Mouse (Mus musculus): Measurements from ENCODE around the gene Ppm1b.

Ppm1b gene

DNA sequence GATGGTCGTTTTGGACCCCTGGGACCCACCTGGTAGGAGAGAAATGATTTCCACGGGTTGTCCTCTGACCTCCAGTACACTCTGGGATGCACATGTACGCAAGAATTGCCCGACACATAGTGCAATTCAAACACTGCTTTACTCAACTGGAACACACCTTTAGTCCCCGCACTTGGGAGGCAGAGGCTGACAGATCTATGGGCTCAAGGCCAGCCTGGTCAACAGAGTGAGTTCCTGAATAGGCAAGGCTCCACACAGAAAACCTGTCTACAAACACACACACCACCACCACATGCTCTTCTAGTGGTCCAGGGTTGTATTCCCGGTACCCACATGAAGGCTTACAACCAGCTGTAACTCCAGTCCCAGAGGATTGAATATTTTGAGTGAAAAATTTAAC, 68.6 kb downstream of the Ppm1b start:
- DNase-seq, result no peak

DNA sequence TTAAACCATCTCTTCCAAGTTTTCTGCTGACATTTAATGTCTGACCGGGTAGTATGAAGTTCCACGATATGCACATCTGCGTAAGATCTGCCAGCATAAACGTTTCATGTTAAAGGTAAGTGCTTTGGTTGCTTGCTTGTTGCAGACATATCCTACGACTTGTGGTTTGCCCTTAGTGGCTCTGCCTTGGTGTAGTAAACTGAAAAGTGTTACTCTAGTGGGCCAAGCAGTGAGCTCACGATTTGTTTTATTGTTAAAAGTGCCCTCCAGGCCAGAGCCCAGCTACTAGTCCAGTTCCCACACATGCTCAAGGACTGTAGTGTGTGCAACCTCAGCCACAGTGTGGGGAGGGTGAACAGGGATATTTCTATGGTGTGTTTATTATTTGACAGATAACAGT, 69.9 kb downstream of the Ppm1b start:
- DNase-seq, result no peak

DNA sequence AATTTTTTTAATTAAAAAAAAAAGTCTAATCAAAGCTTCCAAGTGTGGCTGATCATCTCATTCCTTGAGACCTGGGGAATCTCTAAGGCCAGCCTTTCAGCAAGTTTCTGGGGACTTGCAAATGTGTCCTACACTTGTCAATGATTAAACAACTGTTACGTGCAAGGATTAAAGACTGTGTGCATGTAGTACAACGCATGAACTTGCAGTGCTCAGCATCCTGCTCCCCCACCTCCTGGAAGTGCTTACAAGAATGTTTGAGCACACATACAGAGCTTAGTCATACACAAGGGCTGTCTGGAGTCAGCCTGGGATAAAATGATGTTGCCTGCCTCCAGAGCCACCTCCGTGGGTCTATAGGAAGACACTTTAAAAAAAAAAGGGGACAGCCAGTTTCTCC, 70.7 kb downstream of the Ppm1b start:
- peak; percentile 50 to 67 for DNase-seq

DNA sequence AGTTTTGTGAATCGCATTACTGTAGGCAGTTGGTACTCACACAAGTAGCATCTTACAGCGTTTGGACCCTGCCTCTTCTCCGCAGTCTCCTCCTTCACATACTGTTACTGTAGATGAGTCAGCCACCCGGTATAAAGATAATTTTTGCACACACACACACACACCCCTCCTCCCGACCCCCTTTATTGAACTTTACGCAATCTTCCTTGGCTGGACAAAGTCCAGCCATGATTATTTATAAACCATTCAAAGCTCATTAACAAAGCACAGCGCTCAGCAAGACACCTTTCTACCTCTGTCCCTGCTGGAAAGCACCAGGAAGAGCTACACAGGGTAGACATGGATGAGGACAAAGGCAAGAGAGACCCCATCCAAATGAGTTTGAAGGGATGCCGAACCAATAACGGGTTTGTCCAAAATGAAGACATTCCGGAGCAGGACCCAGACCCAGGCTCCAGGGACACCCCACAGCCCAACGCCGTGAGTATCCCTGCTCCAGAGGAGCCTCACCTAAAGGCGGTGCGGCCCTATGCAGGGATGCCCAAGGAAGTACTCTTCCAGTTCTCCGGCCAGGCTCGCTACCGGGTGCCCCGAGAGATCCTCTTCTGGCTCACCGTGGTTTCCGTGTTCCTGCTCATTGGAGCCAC, 71.7 kb downstream of the Ppm1b start, which contains the start of gene Slc3a1:
Slc3a1 (plus strand) TSS at position 284 of the 647 bp plus-strand sequence.
- DNase-seq, result peak; percentile 63 to 77

DNA sequence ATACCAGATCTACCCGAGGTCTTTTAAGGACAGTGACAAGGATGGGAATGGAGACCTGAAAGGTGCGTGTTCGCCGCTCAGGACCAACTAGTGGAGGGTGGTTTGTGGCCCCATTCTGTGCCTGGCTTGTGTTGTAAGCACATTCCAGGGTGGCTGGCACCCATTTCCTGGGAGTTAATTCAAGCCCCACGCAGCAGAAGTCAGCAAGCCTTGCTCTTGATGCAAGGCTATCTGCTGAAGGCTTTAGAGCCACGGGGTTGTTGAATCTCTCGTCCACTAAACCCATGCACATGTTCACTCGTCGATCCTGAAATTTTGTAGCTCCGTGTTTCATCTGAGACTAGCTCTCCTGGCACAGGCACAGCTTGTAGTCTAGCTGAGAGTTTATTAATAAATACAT, 72.3 kb downstream of the Ppm1b start:
- DNase-seq, result peak in 1 of 2 experiments; percentile 44

DNA sequence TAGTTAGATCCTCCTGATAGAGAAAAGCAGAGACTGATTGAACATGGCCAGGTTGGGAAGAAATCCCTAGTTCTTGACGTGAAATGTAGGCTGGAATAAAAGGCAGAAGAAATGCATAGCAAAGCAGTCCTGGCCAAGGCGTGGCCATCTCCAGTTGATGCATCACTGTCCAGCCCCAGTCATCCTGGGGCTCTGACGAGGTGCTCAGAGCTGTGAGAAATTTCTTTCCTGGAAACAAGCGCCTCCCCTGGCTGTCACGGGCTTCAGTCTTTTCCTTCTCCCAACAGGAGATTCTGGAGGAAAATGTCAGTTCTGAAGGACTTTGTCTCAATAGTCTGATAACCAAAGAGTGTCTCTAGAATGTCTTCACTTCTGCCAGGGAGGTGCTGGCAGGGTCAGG, 74.1 kb downstream of the Ppm1b start:
- DNase-seq, result no peak

DNA sequence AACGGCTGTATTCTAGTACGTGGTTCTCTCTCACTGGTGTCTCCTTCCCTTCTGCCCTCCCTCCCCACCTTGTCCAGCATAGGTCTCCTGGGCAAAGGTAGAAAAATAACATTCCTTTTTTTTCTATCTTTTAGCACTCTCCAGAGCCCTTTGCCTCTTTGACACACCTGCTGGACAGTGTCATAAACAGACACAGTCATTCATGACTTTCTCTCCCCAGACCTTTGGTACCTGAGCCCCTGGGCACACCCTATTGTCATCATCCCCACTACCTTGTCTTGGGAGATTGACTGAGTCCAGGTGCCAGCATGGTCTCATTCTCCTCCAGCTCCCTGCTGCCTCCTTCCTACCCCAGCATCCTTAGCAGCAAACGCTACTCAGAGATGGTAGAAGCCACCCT, 76.5 kb downstream of the Ppm1b start:
- DNase-seq, result no peak

DNA sequence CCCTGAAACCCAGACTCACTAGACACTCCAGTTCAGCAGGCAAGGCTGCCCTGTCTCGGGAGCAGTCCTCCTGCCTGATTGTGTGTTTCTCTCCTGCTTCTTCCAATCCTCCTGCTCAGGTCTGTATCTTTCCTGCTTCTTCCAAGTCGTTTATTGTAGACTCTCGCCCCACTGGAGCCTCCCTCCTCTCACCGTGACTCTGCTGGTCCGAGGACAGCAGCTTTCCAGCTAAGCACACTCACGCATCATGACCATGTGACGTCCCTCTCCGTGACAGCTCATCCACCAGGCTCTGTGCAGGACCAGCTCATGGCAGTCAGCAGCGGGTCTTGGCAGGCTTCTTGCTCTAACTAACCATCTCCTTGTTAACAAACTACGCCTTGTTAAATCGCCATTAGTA, 77.5 kb downstream of the Ppm1b start:
- DNase-seq, result no peak

DNA sequence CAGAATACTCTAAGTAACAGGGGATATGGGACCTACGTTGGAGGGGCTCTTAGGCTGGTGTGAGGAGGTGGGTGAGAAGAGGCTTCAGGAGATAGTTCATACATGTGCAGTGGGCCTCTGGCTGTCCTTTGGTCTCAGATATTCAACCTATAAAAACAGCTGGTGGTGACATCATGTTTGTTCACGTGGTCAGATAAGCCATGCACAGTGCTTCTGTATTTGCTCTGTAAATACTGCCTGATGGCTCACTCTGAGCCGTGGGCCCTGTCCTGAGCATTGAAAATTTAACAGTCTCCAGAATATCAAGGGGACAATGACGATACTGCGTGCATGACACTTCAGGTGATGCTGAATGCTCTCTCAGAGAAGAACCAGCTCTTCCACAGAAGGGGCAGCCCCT, 81.3 kb downstream of the Ppm1b start:
- DNase-seq, result no peak

DNA sequence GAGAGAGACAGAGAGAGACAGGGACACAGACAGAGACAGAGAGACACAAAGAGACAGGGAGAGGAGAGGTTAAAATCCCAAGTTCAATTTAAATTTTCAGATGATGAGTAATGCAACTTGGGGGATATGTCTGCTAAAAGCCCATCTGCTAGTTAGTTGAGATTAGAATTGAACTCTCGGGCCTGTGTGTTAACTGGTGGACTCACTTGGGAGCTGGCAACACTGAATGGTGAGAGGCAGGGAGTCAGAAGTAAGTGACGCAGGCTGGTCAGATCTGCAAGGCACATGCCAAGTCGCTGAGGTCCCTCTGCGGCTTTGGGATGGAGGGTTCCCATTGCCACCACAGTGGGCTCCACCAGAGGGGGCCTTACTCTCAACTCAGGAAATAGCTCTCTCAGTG, 81.8 kb downstream of the Ppm1b start:
- no peak for DNase-seq

DNA sequence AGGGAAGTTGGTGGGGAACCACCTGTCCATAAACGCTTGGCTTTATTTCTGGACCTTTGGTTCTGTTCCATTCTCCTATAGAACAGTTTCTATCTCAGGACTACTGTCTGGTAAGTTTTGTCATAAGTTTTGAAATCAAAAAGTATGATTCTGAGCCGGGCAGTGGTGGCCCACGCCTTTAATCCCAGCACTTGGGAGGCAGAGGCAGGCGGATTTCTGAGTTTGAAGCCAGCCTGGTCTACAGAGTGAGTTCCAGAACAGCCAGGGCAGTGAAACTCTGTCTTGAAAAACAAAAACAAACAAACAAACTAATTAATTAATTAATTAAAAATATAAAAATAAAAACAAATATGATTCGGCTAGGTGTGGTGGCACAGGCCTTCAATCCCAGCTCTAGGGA, 82.2 kb downstream of the Ppm1b start:
- DNase-seq, result no peak

DNA sequence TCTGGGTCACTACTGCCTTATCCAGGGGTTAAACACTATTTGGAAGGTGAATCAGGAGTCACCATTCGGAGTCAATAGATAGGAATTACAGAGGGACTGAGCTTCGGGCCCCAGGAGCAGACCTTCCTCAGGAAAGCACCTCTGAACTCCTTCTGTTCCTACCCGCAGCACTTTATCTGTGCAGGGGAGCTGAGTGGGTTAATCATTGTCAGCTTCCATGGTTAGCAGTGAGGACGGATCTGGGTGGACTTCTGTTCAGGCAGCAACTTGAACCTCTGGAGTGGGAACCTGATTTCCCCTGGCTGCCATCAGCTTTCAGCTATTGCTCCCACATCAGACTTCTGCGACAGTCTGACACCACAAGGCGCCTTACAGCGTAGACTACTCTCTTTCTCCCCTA, 84.4 kb downstream of the Ppm1b start:
- DNase-seq, result peak; percentile 80 to 87

DNA sequence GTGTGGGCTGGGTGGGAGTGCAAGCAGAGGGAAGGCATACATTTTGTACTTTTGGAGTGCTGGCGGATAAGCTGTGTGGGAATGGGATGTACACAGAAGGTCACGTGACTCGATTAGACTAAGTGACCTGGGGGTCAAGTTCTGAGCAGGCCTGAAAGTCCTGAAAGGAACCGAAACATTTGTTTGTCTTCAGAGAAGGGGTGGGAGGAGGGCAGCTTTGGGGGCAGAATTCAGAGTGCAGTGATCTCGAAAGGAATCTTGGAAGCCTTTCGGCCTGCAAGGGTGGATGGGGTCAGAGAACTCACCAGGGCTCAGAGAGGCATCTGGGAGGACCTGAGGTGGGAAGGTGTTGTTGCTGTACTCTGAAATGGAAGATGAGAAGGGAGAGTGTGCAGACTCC, 85.9 kb downstream of the Ppm1b start:
- DNase-seq, result peak; percentile 87 to 91

DNA sequence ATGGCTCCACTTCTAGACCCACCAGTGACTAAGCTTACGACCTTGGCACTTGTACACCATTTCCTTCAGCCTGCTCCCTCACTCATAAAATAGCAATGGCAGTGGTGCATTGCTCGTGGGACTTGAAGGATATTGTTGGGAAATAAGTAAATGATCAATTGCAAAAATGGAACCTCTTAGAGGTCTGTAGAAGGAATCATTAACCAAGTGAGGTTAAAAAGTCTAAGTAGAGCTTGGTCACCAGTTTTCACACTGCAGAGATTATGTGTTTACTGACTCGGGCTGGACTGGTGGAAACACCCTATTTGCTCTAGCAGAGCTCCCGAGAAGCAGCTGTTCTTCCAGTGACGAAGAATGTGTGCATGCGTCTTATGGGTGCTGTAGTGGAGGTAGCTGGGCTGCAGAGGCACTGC, 86.9 kb downstream of the Ppm1b start:
- DNase-seq, result peak; percentile 64 to 83

DNA sequence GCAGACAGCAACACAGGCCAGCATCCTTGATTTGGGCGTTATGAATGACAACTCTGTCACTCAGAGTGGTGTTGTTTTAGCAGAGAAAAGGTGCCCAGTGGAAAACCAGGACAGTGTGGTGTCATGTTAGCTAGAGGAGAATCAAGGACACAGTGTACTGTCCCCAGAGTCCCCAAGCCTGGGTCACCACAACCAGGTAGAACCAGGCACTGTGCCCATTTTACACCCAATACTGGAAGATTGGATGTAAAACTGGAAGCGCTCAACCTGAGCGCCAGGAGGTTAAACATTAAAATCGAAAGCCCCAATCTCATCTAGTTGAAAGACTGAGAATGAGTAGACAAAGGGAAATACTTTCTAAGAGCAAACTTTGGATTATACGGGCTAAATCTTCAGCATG, 87.9 kb downstream of the Ppm1b start:
- peak; percentile 78 to 84 for DNase-seq

DNA sequence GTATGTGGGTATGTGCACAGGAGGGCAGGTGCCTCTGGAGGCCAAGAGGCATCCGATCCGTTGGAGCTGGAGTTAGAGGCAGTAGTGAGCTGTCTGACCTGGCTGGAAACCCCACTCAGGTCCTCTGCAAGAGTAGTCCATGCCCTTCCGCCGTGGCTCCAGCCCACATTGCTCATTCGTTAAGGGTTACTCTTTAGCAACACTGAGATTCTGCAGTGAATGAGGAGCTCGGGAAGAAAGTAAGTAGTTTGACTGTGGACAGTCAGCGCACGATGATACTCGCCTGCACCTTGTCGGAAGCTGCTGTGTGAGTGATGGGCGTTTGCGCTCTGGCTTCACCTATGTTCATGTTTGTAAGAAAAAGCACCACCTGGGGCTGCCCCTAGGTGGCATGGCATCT, 88.6 kb downstream of the Ppm1b start:
- DNase-seq, result no peak

DNA sequence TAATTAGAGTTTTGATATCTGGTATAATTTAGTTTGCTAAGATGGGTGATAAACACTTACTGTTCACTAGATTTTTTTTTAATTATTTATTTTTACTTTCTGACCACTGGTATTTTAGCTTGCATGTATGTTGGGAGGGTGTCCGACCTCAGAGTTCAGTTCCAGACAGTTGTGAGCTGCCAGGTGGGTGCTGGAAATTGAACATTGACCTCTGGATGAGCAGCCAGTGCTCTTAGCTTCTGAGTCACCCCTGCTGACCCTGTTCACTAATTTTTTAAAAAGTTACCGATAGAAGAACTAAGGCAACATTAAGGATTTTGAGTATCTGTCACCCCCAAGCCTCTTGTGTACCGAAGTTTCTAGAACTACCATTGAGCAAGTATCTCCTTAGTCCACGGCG, 91.8 kb downstream of the Ppm1b start:
- peak in 1 of 2 experiments; percentile 61 for DNase-seq

DNA sequence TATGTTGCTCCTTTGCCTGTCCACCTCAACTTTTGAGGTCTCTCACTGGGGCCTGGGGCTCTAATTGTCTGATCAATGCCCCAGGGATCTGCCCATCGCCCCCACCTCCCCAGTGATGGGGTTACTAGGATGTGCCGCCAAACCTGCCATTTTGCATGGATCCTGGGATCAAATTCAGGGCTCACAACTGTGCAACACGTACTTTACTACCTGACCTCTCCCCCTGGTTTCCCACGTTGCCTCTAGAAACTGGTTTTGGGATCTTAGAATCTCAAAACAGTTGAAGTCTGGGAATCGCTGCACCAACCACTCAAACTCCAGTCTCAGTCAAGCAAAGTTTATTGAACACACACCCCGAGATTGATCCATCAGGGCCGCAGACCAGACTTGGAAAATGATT, 101.7 kb downstream of the Ppm1b start:
- DNase-seq, result no peak

DNA sequence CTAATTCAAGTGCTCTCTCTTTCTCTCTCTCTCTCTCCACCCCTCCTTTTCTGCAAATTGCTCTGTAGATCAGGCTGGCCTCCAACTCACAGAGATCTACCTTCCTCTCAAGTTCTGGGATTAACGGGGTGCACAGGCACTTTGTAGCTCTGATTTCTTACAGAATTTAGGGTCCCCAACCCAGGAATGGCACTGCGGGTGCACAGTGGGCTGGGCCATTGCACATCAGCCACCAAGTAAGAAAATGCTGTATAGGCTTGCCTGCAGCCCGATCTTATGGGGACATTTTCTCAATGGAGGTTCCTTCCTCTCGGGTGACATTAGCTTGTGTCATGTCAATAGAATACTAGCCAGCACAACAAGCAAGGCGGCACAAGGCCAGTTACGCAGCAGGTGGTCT, 102.6 kb downstream of the Ppm1b start:
- DNase-seq, result no peak

DNA sequence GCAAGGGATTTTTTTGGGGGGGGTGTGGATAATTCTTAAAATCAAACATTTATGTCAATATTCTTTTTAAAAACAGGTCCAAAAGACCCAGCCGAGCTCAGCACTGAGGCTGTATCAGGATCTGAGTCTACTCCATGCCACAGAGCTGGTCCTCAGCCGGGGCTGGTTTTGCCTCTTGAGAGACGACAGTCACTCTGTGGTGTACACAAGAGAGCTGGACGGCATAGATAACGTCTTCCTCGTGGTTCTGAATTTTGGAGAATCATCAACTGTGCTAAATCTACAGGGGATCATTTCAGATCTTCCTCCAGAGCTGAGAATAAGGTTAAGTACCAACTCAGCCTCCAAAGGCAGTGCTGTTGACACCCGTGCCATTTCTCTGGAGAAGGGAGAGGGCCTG, 107.0 kb downstream of the Ppm1b start:
- DNase-seq, result no peak

DNA sequence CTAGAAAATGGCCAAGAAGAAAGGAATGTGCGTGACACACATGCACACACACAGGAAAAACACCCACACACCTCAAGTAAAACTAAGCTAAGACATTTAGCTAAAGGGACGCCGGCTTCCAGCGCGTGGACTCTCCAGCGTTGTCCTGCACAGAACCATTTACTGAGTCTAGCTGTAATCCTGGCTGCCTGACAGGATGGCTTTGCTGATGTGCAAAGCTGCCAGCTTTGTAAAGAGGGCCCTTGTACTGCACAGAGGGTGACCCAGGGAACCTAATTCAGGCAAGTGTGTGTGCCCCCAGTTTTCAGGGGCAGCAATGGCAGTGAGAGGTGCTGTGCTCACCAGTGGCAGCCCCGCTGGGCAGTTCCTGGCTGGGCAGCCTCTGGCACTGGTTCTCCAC, 110.8 kb downstream of the Ppm1b start:
- DNase-seq, result no peak

DNA sequence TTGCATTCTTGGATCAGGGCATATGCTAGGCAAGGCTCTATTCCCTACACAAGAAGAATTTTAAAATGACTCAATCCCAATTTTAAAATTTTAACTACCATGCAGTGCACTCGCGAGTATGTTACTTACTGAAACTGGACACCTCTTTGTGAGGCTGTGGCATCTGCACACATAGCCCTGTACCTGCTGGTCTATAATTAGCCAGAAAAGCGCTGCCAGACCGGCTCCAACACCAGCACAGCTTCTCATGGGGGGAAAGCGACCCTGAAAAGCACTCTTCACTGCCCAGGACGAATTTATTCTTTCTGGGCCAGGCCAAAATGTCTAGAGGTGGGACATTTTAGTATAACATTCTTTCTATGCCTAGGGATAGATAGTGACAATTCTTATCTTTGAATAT, 114.1 kb downstream of the Ppm1b start:
- DNase-seq, result no peak

DNA sequence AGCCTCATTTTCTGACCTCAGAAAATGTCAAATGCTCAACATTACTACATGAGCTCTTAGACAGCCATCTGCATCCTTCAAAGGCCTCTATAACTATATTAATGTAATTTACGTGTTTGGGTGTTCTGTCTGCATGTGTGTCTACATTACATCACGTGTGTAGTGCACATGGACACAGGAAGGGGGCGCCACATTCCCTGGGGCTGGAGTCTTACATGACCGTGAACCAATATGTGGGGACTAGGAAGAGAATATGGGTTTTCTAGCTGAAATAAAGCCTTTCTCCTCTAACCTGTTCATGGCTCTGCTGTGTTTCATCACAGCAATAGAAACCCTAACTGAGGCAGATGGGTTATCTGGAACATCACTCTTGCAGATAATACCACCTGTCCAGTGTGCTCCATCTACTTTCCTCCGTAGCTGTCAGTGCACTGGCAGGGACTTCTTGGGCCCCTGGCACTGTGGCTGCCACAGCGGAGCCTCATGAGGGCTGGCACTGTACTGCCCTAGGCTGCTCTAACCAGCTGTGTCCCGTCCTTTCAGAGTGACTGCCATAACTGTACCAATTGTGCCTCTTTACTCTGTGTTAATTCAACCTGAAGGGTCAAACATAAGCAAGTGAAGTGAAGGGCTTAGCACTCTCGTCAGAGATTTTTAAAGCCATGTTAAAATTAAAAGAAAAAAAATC, 114.7 kb downstream of the Ppm1b start:
- no peak for DNase-seq

DNA sequence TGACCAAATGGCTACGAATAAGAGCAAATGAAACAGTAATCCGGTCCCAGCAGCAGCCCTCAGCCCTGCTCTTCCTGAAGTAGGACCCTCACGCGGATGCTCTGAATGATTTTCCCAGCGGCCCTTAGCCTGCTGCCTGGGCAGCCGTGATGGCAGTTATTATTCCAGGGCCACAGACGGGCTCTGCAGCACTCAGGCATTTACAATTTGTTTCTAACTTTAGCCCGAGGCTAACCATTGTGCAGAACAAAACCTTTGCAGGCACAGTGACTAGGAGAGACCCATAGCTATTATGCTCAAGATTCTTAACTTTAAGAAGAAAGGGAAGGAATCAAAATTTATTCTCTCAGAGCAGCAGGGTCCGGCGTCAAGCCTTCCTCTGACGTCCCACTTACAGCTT, 115.8 kb downstream of the Ppm1b start:
- DNase-seq, result no peak

DNA sequence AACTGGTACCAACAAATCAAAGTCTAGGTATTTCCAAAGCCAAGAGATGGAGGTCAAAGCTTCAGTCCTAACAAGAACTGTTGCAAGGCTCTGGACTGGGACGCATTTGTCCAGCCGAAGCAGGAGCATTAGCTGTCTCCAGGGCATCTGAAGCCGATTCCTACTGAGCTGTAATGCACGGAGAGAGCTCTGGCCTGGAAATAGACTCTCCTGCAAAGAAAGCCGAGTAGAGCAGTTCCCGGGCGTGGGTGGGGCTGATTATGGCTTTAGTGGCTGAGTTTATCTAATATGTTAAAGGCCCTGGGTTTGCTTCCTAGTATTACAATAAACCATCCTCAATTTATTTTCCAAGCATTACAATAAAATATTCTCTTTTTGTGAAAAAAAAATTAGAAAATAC, 116.7 kb downstream of the Ppm1b start:
- no peak for DNase-seq
